Mouse (Mus musculus) CH12.LX (cell line): ENCODE data around the gene Asic4.

ENCODE experiments used
- CHD2 ChIP-seq: IDR thresholded peaks from 2 replicates; pipeline ENCODE4 v1.6.1; 2011; ENCODE audit warnings: low read length, improper control_type of control experiment
- CTCF ChIP-seq, 2 experiments: IDR thresholded peaks in 1 of 2; conservative IDR thresholded peaks in 1 of 2; 2 replicates each; pipeline ENCODE4 v1.5.1; 2011 to 2012; ENCODE audit warnings: low read depth in 2 of 2, low read length in 2 of 2, improper control_type of control experiment in 1 of 2, inconsistent platforms in 1 of 2, mild to moderate bottlenecking in 1 of 2, moderate library complexity in 1 of 2
- MYC ChIP-seq: IDR thresholded peaks from 2 replicates; pipeline ENCODE4 v1.6.1; 2011; ENCODE audit warnings: low read depth, mild to moderate bottlenecking, improper control_type of control experiment, low read length
- POLR2A ChIP-seq: IDR thresholded peaks from 2 replicates; pipeline ENCODE4 v1.6.1; 2011; ENCODE audit warnings: low read depth, mild to moderate bottlenecking, improper control_type of control experiment, low read length
- TBP ChIP-seq: conservative IDR thresholded peaks from 2 replicates; pipeline ENCODE4 v1.6.1; 2011; ENCODE audit warnings: low read depth, low read length, improper control_type of control experiment
- USF2 ChIP-seq: conservative IDR thresholded peaks from 2 replicates; pipeline ENCODE4 v1.6.1; 2011; ENCODE audit warnings: low read depth, low read length, improper control_type of control experiment

- TF ChIP-seq CHD2 (no peak), USF2 (no peak), CTCF (conservative IDR thresholded peaks at IDR 0.05 in 1 of 2, IDR thresholded peaks at IDR 0.05 in 1 of 2; ENCODE audit: low read depth in 2 of 2, low read length in 2 of 2) (no peak), MYC (no peak), POLR2A (no peak), TBP (no peak)
Observed at GRCm38 (mm10) chr1:75406173-75406572, 44.1 kb upstream of the Asic4 start.
